Mouse (Mus musculus) intestine, embryonic 16.5 days (tissue): ENCODE results near the gene Vav1. TPM values are rescaled to one million over a fixed set of nuclear protein-coding genes. Genes with fewer than 3 reads are reported as not detected.
"Not testable (repeated sequence)": the region's sequence is repeated elsewhere in the genome, so short reads cannot be mapped to it uniquely, and the experiment has no call there.

Experiments
- ATAC-seq: fragments of 200-750 bp; cut with Nextera tagmentation; 2 replicates; pipeline ENCODE4 v1.8.0; 2017; ENCODE audit warnings: moderate TSS enrichment, moderate library complexity
- H3K27ac ChIP-seq: fragments of 300-500 bp; sonication (generic); 2 replicates; pipeline ENCODE4 v1.5.1; 2014; ENCODE audit warnings: mild to moderate bottlenecking, low read length
- H3K27me3 ChIP-seq: fragments of 300-500 bp; sonication (generic); replicated peaks from 2 replicates; pipeline ENCODE4 v1.6.1; 2014; ENCODE audit warnings: low read length, control low read depth, mixed read lengths; ENCODE audit not compliant: control insufficient read depth, insufficient read depth
- H3K36me3 ChIP-seq: fragments of 300-500 bp; sonication (generic); 2 replicates; pipeline ENCODE4 v1.6.1; 2014; ENCODE audit warnings: low read length, control low read depth; ENCODE audit not compliant: control insufficient read depth, insufficient read depth
- H3K4me1 ChIP-seq: fragments of 300-500 bp; sonication (generic); 2 replicates; pipeline ENCODE4 v1.6.1; 2014; ENCODE audit warnings: low read length, control low read depth, mixed read lengths; ENCODE audit not compliant: control insufficient read depth, insufficient read depth
- H3K4me2 ChIP-seq: fragments of 300-500 bp; sonication (generic); 2 replicates; pipeline ENCODE4 v1.6.1; 2014; ENCODE audit warnings: low read depth, low read length, control low read depth
- H3K4me3 ChIP-seq: fragments of 300-500 bp; sonication (generic); 2 replicates; pipeline ENCODE4 v1.5.1; 2014; ENCODE audit warnings: mild to moderate bottlenecking, low read length
- H3K9ac ChIP-seq: fragments of 300-500 bp; sonication (generic); 2 replicates; pipeline ENCODE4 v1.6.1; 2014; ENCODE audit warnings: low read depth, low read length
- H3K9me3 ChIP-seq: fragments of 300-500 bp; sonication (generic); 2 replicates; pipeline ENCODE4 v1.6.1; 2016; ENCODE audit warnings: low read length, control low read depth; ENCODE audit not compliant: control insufficient read depth
- WGBS: fragments of 180-500 bp; shearing (Covaris S2); extraction: QIAGEN DNeasy Blood & Tissue Kit; methylation state at CpG from one replicate; pipeline ENCODE4 v1.1.7; 2014; 5-methylcytosine and 5-hydroxymethylcytosine counted together
- polyA plus RNA-seq: library from polyadenylated mRNA; unstranded; fragments of >200 nt; fragmentation: Nextera tagmentation; extraction: Ambion mirVana; gene quantifications from 2 replicates; pipeline ENCODE4 v1.2.1, GENCODE M21; 2015

Gene Vav1
- polyA plus RNA-seq, 1 experiment from 2014 or later: 2.4 TPM

DNA sequence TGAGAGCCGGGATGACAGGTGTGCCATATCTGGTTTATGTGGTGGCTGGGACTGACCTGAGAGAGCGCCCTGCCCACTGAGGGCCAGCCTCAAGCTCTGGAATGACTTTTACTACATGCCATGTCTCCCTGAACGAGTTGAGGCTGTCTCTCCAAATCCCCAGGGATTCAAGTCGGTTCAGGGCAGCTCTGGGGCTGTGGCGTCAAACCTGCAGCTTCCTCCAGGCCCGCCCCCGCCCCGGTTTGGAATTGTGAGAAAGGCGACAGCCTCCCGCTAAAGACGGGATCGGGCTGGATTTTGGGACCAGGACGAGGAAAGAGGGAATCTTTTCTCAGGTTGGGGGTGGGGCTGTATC, 2.9 kb upstream of the Vav1 start:
- no peaks in the 10 kb centered on the region for H3K27me3 ChIP-seq
- H3K9ac ChIP-seq: peak overlapping the region; percentile 48
- peaks cover 5% of the 10 kb centered on the region for H3K4me1 ChIP-seq
- peak overlapping the region; percentile 63 for H3K4me3 ChIP-seq
- no peaks in the 10 kb centered on the region for H3K9me3 ChIP-seq
- no peak overlapping the region for H3K27ac ChIP-seq
- no peaks in the 10 kb centered on the region for H3K36me3 ChIP-seq
- H3K4me2 ChIP-seq: peak overlapping the region; percentile 69
- WGBS: 2% methylated on average over 13 of the region's 13 CpGs
- peak; percentile 43 for ATAC-seq

DNA sequence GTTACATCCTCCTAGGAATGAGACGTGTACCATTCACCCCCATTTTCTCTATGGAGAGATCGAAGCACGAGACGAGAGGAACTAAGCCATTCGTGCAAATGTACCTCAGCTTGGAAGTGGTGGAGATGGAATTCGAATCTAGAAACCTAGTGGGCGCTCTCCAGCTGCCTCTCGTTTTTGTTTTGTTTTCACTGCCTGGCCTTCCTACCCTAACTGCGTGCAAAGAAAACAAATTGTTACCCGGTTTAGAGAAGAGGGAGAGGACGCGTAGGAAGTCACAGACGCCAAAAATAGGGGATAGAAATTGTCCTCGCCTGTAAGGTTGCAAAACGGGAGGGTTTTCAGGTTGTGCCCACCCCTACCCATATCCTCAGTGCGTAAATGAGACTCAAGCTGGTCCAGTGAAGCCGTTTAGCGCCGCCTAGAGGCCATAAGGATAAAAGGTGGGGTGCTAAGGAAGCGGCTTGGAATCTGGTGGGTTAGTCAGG, 2.2 kb upstream of the Vav1 start:
- no peak overlapping the region for H3K27ac ChIP-seq
- H3K4me3 ChIP-seq: peak overlapping the region; percentile 63
- H3K9me3 ChIP-seq: no peaks in the 10 kb centered on the region
- peaks cover 5% of the 10 kb centered on the region for H3K4me1 ChIP-seq
- no peaks in the 10 kb centered on the region for H3K27me3 ChIP-seq
- WGBS: under 1% methylated on average over 20 of the region's 20 CpGs
- peak overlapping the region; percentile 47; the same call in 1 of the 2 replicates for H3K9ac ChIP-seq
- peak; percentile 51 for ATAC-seq
- H3K36me3 ChIP-seq: no peaks in the 10 kb centered on the region
- peak overlapping the region; percentile 69 for H3K4me2 ChIP-seq

DNA sequence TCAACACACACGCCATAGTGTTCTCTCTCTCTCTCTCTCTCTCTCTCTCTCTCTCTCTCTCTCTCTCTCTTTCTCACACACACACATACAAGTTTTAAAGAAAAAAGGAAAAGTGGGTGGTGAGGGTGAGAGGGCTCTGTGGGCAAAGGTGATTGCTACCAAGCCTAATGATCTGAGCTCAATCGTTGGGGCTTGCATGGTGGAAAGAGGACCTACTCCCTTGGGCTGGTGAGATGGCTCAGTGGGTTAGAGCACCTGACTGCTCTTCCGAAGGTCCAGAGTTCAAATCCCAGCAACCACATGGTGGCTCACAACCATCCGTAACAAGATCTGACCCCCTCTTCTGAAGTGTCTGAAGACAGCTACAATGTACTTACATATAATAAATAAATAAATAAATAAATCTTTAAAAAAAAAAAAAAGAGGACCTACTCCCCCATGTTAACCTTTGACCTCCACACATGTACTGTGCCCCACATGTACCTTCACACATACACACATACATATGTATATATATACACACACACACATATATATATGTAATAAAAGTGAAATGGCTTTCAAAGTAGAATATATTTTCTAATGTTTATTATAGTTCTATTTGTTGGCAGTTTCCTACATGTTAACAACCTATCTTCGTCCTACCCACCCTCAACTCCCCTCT, 1.2 kb upstream of the Vav1 start:
- not testable (repeated sequence) for H3K27ac ChIP-seq, H3K36me3 ChIP-seq, H3K27me3 ChIP-seq, H3K4me2 ChIP-seq, H3K4me1 ChIP-seq, H3K9ac ChIP-seq, H3K4me3 ChIP-seq, H3K9me3 ChIP-seq, ATAC-seq
- WGBS: 80% methylated on average over 4 of the region's 5 CpGs

DNA sequence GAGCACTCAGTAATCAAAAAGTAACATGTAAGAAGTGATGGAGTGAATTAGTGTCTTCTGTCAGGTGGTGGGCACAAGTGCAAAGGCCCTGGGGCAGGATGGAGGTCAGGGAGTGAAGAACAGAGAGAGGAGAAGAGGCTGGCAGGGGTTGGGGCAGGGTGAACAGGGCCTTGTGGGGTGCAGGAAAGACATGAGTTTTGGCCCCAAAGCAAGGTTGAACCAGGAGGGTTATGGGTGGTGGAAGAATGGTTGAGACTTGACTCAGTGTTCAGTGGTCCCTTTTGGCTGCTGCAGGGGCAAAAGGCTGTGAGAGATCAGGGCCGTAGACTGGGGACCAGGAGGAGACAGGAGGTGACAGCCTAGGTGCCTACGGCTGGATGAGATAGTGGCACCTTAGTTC, 363 bp upstream of the Vav1 start:
- Histone ChIP-seq H3K9me3 (no peaks in the 10 kb centered on the region), H3K4me1 (peaks cover 5% of the 10 kb centered on the region), H3K36me3 (no peaks in the 10 kb centered on the region), H3K9ac (no peak overlapping the region), H3K27me3 (no peaks in the 10 kb centered on the region), H3K4me2 (no peak overlapping the region), H3K4me3 (no peak overlapping the region), H3K27ac (no peak overlapping the region)
- 78% methylated on average over 2 of the region's 2 CpGs for WGBS
- no peak for ATAC-seq

DNA sequence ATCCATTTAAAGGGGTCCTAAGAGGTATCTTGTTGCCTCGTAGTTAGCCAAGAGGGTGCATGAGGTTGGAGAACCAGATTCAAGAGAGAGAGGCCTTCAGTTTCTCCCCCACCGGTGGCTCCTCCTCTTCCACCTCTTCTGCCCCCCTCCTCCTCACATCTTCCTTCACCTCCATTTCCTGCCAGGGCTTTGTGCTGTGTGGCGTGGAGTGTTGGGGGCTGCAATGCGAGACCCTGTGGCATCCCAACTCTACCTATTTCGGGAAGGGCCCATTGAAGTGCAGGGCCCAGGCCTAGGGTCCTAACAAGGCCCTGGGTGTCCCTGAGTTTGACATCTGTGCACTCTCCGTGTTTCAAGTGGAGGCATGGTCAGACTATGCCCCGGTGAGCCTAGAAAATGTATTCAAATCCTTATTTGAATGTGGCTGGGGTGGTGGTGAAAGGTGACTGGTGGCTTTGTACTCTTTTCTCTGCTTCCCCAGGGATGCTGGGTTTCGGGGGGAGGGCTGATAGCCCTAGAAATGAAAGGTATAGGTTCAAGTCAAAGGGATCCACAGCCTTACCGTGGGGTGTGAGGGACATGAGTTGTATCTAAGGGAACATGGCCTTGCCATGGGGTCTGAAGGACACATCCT, 808 bp downstream of the Vav1 start:
- H3K27ac ChIP-seq: no peak overlapping the region
- WGBS: 62% methylated on average over 9 of the region's 9 CpGs
- H3K9me3 ChIP-seq: no peaks in the 10 kb centered on the region
- no peak overlapping the region for H3K4me2 ChIP-seq
- H3K27me3 ChIP-seq: no peaks in the 10 kb centered on the region
- H3K4me1 ChIP-seq: peaks cover 5% of the 10 kb centered on the region
- 0 out of 2 replicates have a peak overlapping the region, but pooled peaks have one; percentile 9 for H3K4me3 ChIP-seq
- H3K36me3 ChIP-seq: no peaks in the 10 kb centered on the region
- H3K9ac ChIP-seq: no peak overlapping the region
- ATAC-seq: no peak

DNA sequence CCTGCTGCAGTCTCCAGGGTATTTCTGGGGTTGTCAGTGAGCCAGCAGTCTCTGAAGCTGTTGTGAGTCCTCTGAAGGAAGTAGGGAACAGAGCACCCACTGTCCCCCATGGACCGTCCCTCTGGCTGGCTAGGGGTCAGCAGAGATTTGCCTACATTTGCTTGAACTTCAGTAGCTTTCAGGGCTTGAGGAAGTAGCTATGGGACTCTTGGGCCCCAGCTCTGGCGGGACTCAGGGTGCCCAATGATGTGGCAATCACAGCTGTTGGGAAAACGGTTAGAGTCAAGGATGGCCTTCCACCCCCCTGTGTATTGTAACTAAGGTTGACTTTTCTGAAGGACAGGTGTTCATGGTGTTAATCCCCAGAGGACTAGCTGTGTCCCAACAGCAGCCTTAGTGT, 1.5 kb downstream of the Vav1 start:
- Histone ChIP-seq H3K9ac (no peak overlapping the region), H3K36me3 (no peaks in the 10 kb centered on the region), H3K4me2 (no peak overlapping the region), H3K27me3 (no peaks in the 10 kb centered on the region), H3K9me3 (no peaks in the 10 kb centered on the region), H3K27ac (no peak overlapping the region), H3K4me1 (peaks cover 5% of the 10 kb centered on the region), H3K4me3 (no peak overlapping the region)
- ATAC-seq: no peak
- 66% methylated on average over 3 of the region's 3 CpGs for WGBS

DNA sequence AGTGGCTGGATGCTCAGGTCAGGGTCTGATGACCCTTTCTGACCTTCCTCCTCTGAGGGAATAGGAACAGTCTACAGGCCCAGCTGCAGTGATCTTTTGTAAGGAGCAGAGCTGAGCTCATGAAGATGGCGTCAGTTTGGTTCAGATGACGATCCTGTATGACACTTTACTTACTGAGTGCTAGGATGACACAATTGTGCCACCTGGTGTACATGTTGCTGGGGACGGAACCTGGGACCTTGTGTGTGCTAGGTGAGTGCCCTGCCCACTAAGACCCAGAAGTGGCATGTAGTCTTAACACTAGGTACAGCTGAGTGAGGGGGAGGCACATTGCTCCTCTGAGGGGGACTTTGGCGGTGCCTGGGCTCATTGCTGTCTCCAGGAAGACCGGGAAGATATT, 5.0 kb downstream of the Vav1 start:
- WGBS: 72% methylated on average over 5 of the region's 5 CpGs
- Histone ChIP-seq H3K9ac (no peak overlapping the region), H3K4me3 (no peak overlapping the region), H3K36me3 (no peaks in the 10 kb centered on the region), H3K4me1 (no peaks in the 10 kb centered on the region), H3K27ac (no peak overlapping the region), H3K4me2 (no peak overlapping the region), H3K27me3 (no peaks in the 10 kb centered on the region), H3K9me3 (no peaks in the 10 kb centered on the region)
- no peak for ATAC-seq

DNA sequence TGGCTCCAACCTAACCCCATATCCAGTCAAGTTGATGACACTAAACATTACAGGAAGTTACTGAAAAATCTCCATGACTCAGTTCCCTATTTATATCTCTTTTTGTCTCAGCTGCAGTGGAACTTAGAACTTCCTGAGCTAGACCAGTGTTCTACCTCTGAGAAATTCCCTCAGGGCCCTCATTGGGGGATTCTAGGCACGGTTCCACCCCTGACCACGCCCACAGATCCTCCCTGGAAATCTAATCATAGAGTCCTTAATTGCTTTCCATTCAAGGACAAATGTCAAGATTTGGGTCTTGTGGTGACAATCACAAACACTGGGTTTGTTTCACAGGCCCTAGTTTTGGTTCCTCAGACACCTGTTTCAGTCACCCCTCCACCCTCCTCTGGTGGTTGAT, 6.2 kb downstream of the Vav1 start:
- no peak overlapping the region for H3K9ac ChIP-seq
- H3K9me3 ChIP-seq: no peaks in the 10 kb centered on the region
- ATAC-seq: no peak
- no peak overlapping the region for H3K4me3 ChIP-seq
- WGBS: 52% methylated on average over 2 of the region's 2 CpGs
- H3K27ac ChIP-seq: no peak overlapping the region
- no peak overlapping the region for H3K4me2 ChIP-seq
- no peaks in the 10 kb centered on the region for H3K27me3 ChIP-seq
- no peaks in the 10 kb centered on the region for H3K36me3 ChIP-seq
- H3K4me1 ChIP-seq: no peaks in the 10 kb centered on the region

DNA sequence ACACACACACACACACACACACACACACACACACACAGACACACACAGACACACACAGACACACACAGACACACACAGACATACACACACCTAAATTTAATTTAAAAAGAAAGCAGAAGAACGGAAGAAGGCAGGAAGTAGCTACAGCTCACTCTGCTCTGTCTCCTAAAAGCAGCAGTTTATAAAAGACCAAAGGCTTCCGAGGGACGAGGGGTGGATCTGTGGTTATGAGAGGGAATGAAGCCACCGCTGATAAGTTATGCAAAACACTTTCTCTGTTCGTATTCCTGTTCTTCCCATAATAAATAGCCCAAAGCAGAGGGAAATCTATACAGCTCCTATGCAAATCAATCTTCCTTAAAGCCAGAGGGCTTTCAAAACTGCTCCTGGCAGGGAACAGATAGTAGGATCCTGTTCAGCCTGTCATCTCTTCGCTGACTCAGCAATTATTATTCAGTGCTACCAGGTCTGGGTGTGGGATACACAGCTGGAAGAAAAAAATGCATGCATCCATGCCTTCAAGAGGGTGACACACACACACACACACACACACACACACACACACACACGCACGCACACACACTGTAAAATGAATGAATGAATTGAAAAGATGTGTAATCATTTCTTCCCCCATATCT, 7.9 kb downstream of the Vav1 start:
- Histone ChIP-seq H3K4me2 (no peak overlapping the region), H3K4me3 (no peak overlapping the region), H3K27me3 (no peaks in the 10 kb centered on the region), H3K9me3 (no peaks in the 10 kb centered on the region), H3K9ac (no peak overlapping the region), H3K36me3 (no peaks in the 10 kb centered on the region), H3K27ac (no peak overlapping the region), H3K4me1 (no peaks in the 10 kb centered on the region)
- 59% methylated on average over 8 of the region's 8 CpGs for WGBS
- ATAC-seq: no peak
